Mouse (Mus musculus) lung, postnatal 0 days (tissue): Measurements from ENCODE around the gene Ptgfr. TPM values are rescaled to one million over a fixed set of nuclear protein-coding genes. Genes with fewer than 3 reads are reported as not detected.

Experiments
- ATAC-seq: fragments of 200-750 bp; cut with Nextera tagmentation; 2 replicates; pipeline ENCODE4 v1.8.0; 2017; ENCODE audit warnings: moderate library complexity
- DNase-seq: peaks from one replicate; pipeline ENCODE4 v3.0.0-alpha.2; 2016; ENCODE audit warnings: low spot score
- H3K27ac ChIP-seq: fragments of 300-500 bp; sonication (generic); 2 replicates; pipeline ENCODE4 v1.5.1; 2014; ENCODE audit warnings: antibody characterized with exemption, mild to moderate bottlenecking, low read length, mixed read lengths
- H3K27me3 ChIP-seq: fragments of 300-500 bp; sonication (generic); replicated peaks from 2 replicates; pipeline ENCODE4 v1.6.1; 2014; ENCODE audit warnings: low read length, mixed read lengths; ENCODE audit not compliant: insufficient read depth
- H3K36me3 ChIP-seq: fragments of 300-500 bp; sonication (generic); 2 replicates; pipeline ENCODE4 v1.6.1; 2014; ENCODE audit warnings: low read length, mixed read lengths; ENCODE audit not compliant: insufficient read depth
- H3K4me1 ChIP-seq: fragments of 300-500 bp; sonication (generic); 2 replicates; pipeline ENCODE4 v1.6.1; 2014; ENCODE audit warnings: antibody characterized with exemption, low read depth, low read length, mixed read lengths; ENCODE audit not compliant: insufficient read depth
- H3K4me2 ChIP-seq: fragments of 300-500 bp; sonication (generic); replicated peaks from 2 replicates; pipeline ENCODE4 v1.6.1; 2014; ENCODE audit warnings: low read depth, mild to moderate bottlenecking, low read length, moderate library complexity, mixed read lengths
- H3K4me3 ChIP-seq: fragments of 300-500 bp; sonication (generic); 2 replicates; pipeline ENCODE4 v1.5.1; 2014; ENCODE audit warnings: low read depth, low read length
- H3K9ac ChIP-seq: fragments of 300-500 bp; sonication (generic); replicated peaks from 2 replicates; pipeline ENCODE4 v1.6.1; 2014; ENCODE audit warnings: low read depth, mild to moderate bottlenecking
- H3K9me3 ChIP-seq: fragments of 300-500 bp; sonication (generic); 2 replicates; pipeline ENCODE4 v1.6.1; 2016; ENCODE audit warnings: low read length, mixed read lengths
- CTCF ChIP-seq: IDR thresholded peaks from 2 replicates; pipeline ENCODE4 v1.5.1; 2016; ENCODE audit warnings: antibody characterized with exemption, mild to moderate bottlenecking
- EP300 ChIP-seq: IDR thresholded peaks from 2 replicates; pipeline ENCODE4 v1.6.1; 2016; ENCODE audit warnings: antibody characterized with exemption, mild to moderate bottlenecking, control low read depth
- WGBS: fragments of 180-500 bp; shearing (Covaris S2); extraction: QIAGEN DNeasy Blood & Tissue Kit; methylation state at CpG from one replicate; pipeline ENCODE4 v1.1.7; 2014; 5-methylcytosine and 5-hydroxymethylcytosine counted together
- polyA plus RNA-seq: library from polyadenylated mRNA; unstranded; fragments of >200 nt; fragmentation: Nextera tagmentation; extraction: Ambion mirVana; gene quantifications from 2 replicates; pipeline ENCODE4 v1.2.1, GENCODE M21; 2015

Ptgfr gene
- polyA plus RNA-seq: 0.63 and 0.74 TPM in 2 replicates

GRCm38 (mm10) chr3:151836871-151837680, at the start of gene Ptgfr:
Gene Ptgfr, minus strand, starts transcription at chr3:151837630.
- no peaks in the 10 kb centered on the region for H3K36me3 ChIP-seq
- H3K27ac ChIP-seq: no peak within 1 kb of the TSS
- WGBS: 2% methylated on average over 30 of the region's 30 CpGs
- TF ChIP-seq CTCF (peak; percentile 82), EP300 (no peak; the same call in 1 of the 2 replicates)
- peak within 1 kb of the TSS; percentile 45 for H3K4me3 ChIP-seq
- DNase-seq (peak; percentile 80), ATAC-seq (peak; percentile 88)
- peak within 1 kb of the TSS; percentile 77 for H3K4me2 ChIP-seq
- no peaks in the 10 kb centered on the region for H3K27me3 ChIP-seq
- H3K9ac ChIP-seq: 0 out of 2 replicates have a peak within 1 kb of the TSS, but pooled peaks have one; percentile 36
- no peaks in the 10 kb centered on the region for H3K9me3 ChIP-seq
- peaks cover 9% of the 10 kb centered on the region; the same call in 1 of the 2 replicates for H3K4me1 ChIP-seq

GRCm38 (mm10) chr3:151883881-151884280, 46.5 kb upstream of the Ptgfr start:
- no peak for ATAC-seq
- H3K4me1 ChIP-seq: no peaks in the 10 kb centered on the region
- no peak for TF ChIP-seq EP300
- no peak for TF ChIP-seq CTCF

GRCm38 (mm10) chr3:151879981-151880380, 42.6 kb upstream of the Ptgfr start:
- 70% methylated on average over 2 of the region's 2 CpGs for WGBS
- Histone ChIP-seq H3K9me3 (no peaks in the 10 kb centered on the region), H3K9ac (no peak overlapping the region), H3K4me2 (no peak overlapping the region), H3K27me3 (no peaks in the 10 kb centered on the region), H3K36me3 (no peaks in the 10 kb centered on the region), H3K4me3 (no peak overlapping the region), H3K27ac (no peak overlapping the region), H3K4me1 (no peaks in the 10 kb centered on the region)
- no peak for TF ChIP-seq CTCF
- TF ChIP-seq EP300: no peak
- ATAC-seq (no peak), DNase-seq (no peak)

More at GRCm38 (mm10) chr3:151883881-151884280, 46.5 kb upstream of the Ptgfr start:
- DNase-seq: no peak
- H3K9ac ChIP-seq: no peak overlapping the region
- H3K27ac ChIP-seq: no peak overlapping the region
- no peak overlapping the region for H3K4me2 ChIP-seq
- H3K4me3 ChIP-seq: no peak overlapping the region
- no peaks in the 10 kb centered on the region for H3K27me3 ChIP-seq
- no peaks in the 10 kb centered on the region for H3K9me3 ChIP-seq
- WGBS: 61% methylated on average over 5 of the region's 5 CpGs
- no peaks in the 10 kb centered on the region for H3K36me3 ChIP-seq

- TF ChIP-seq EP300 (no peak), CTCF (no peak)
- H3K9me3 ChIP-seq: no peaks in the 10 kb centered on the region
- no peaks in the 10 kb centered on the region for H3K4me1 ChIP-seq
- H3K9ac ChIP-seq: no peak overlapping the region
- no peaks in the 10 kb centered on the region for H3K27me3 ChIP-seq
- no peak overlapping the region for H3K4me3 ChIP-seq
- H3K27ac ChIP-seq: no peak overlapping the region
- DNase-seq (no peak), ATAC-seq (no peak)
- no peak overlapping the region for H3K4me2 ChIP-seq
- no peaks in the 10 kb centered on the region for H3K36me3 ChIP-seq
Measured at GRCm38 (mm10) chr3:151868970-151869369, 31.5 kb upstream of the Ptgfr start.

- H3K4me2 ChIP-seq: no peak overlapping the region
- TF ChIP-seq CTCF: no peak
- 60% methylated on average over 1 of the region's 1 CpGs for WGBS
- no peak overlapping the region for H3K4me3 ChIP-seq
- ATAC-seq (no peak), DNase-seq (peak; percentile 20)
- H3K9ac ChIP-seq: no peak overlapping the region
- no peaks in the 10 kb centered on the region for H3K36me3 ChIP-seq
- no peaks in the 10 kb centered on the region for H3K9me3 ChIP-seq
- no peak overlapping the region for H3K27ac ChIP-seq
- no peaks in the 10 kb centered on the region for H3K27me3 ChIP-seq
- no peaks in the 10 kb centered on the region for H3K4me1 ChIP-seq
Measured at GRCm38 (mm10) chr3:151851344-151851743, 13.9 kb upstream of the Ptgfr start.

- no peak for ATAC-seq
- TF ChIP-seq EP300 (no peak), CTCF (no peak)
- Histone ChIP-seq H3K4me2 (no peak overlapping the region), H3K36me3 (no peaks in the 10 kb centered on the region), H3K4me3 (no peak overlapping the region), H3K27ac (no peak overlapping the region), H3K4me1 (no peaks in the 10 kb centered on the region), H3K27me3 (no peaks in the 10 kb centered on the region), H3K9me3 (no peaks in the 10 kb centered on the region), H3K9ac (no peak overlapping the region)
- no peak for DNase-seq
- WGBS: 50% methylated on average over 1 of the region's 1 CpGs
Measured at GRCm38 (mm10) chr3:151850621-151851020, 13.2 kb upstream of the Ptgfr start.
